Mouse (Mus musculus): ENCODE data around the gene Slc6a15.

DNA sequence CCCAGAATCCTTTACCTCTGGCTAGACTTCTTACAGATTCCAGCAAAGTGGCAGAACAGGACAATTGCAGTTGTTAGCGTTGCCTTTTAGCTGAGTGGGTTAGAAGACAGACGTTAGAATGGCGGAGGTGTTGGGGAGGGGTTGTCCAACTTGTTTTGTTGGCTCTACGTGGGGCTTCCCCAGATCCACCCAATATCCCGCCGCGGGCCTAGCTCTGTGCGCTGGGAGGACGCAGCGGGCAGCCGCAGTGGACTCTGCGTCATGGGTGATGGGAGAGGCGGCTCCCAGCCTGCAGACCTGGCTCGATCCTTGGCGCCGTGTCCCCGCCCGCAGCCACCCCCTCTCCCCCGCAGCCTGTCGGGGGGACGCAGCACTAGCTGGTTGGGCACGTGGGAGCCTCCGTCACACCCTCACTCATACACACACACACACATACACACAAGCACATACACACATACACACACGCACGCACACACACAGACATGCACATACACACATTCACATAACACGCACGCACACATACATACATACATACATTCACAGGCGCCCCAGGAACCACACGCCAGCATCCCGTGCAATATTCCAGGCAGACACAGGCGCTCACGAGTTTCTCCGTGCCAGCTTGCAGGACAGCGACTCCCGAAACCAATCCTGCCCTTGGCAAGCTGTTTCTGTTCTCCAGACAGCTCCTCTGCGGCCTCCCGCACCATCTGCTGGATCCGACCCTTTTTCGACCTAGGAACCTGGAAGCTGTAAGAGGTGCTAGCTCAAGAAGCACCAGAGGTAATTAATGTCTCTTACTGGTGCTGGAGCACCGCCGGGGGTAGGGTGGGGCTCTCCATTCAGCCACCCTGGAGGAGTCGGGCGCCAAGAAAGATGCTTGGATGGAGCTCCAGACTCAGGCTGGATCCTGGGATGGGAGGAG is at the start of gene Slc6a15:
- TF ChIP-seq CTCF (IDR thresholded peaks at IDR 0.05; ENCODE audit: extremely low read depth, insufficient read depth, insufficient read length, insufficient replicate concordance) (no peak), POLR2A (IDR thresholded peaks at IDR 0.05; ENCODE audit: low read depth, low read length) (no peak)
